Mouse (Mus musculus) urinary bladder, postnatal 36 days (tissue): ENCODE results near the gene Efna4.

Experiments
- DNase-seq, 2 experiments: peaks; one replicate each; pipeline ENCODE4 v3.0.0; 2022; ENCODE audit warnings: low spot score in 2 of 2, mixed read lengths in 1 of 2

Efna4 gene

GRCm38 (mm10) chr3:89337721-89338578 lies at the start of gene Efna4:
Gene Efna4, minus strand, starts transcription at chr3:89338028.
- peak in 1 of 2 experiments; percentile 48 for DNase-seq

GRCm38 (mm10) chr3:89386438-89387420 lies 48.9 kb upstream of the Efna4 start:
- no peak for DNase-seq

GRCm38 (mm10) chr3:89385451-89385850 lies 47.6 kb upstream of the Efna4 start:
- DNase-seq, result no peak

- peak in 1 of 2 experiments; percentile 77 for DNase-seq
These were observed 46.7 kb upstream of the Efna4 start for GRCm38 (mm10) chr3:89384331-89385076.

GRCm38 (mm10) chr3:89383651-89384255 lies 45.9 kb upstream of the Efna4 start:
- no peak for DNase-seq

GRCm38 (mm10) chr3:89382950-89383349 lies 45.1 kb upstream of the Efna4 start:
- DNase-seq, result no peak

- no peak for DNase-seq
These were observed 44.4 kb upstream of the Efna4 start for GRCm38 (mm10) chr3:89382033-89382882.

- DNase-seq, result no peak
These were observed 43.4 kb upstream of the Efna4 start for GRCm38 (mm10) chr3:89381233-89381632.

GRCm38 (mm10) chr3:89380711-89381110 lies 42.9 kb upstream of the Efna4 start:
- no peak for DNase-seq

GRCm38 (mm10) chr3:89380291-89380690 lies 42.5 kb upstream of the Efna4 start:
- no peak for DNase-seq

GRCm38 (mm10) chr3:89379388-89380131 lies 41.7 kb upstream of the Efna4 start:
- peak in 1 of 2 experiments; percentile 48 for DNase-seq

GRCm38 (mm10) chr3:89378394-89379067 lies 40.7 kb upstream of the Efna4 start:
- DNase-seq, result peak; percentile 79 to 87

GRCm38 (mm10) chr3:89377831-89378230 lies 40.0 kb upstream of the Efna4 start:
- DNase-seq, result no peak

GRCm38 (mm10) chr3:89373581-89374231 lies 35.9 kb upstream of the Efna4 start:
- DNase-seq, result no peak

GRCm38 (mm10) chr3:89367338-89367737 lies 29.5 kb upstream of the Efna4 start:
- no peak for DNase-seq

- DNase-seq, result no peak
These were observed 27.9 kb upstream of the Efna4 start for GRCm38 (mm10) chr3:89365486-89366414.

- no peak for DNase-seq
These were observed 27.3 kb upstream of the Efna4 start, which contains the start of gene Dcst1 for GRCm38 (mm10) chr3:89365153-89365485. Gene Dcst1, minus strand, starts transcription at chr3:89365253.
